Mouse (Mus musculus) midbrain, embryonic 16.5 days (tissue): Measurements from ENCODE around the gene Cyp2c23. TPM values are rescaled to one million over a fixed set of nuclear protein-coding genes. Genes with fewer than 3 reads are reported as not detected.

Experiments
- ATAC-seq: fragments of 200-750 bp; cut with Nextera tagmentation; 2 replicates; pipeline ENCODE4 v1.8.0; 2017; ENCODE audit warnings: moderate TSS enrichment
- H3K27ac ChIP-seq: fragments of 300-500 bp; sonication (generic); 2 replicates; pipeline ENCODE4 v1.5.1; 2014; ENCODE audit warnings: mild to moderate bottlenecking, low read length, mixed read lengths
- H3K27me3 ChIP-seq: fragments of 300-500 bp; sonication (generic); 2 replicates; pipeline ENCODE4 v1.6.1; 2014; ENCODE audit warnings: low read depth, low read length, mixed read lengths; ENCODE audit not compliant: control insufficient read depth, insufficient read depth
- H3K36me3 ChIP-seq: fragments of 300-500 bp; sonication (generic); 2 replicates; pipeline ENCODE4 v1.6.1; 2014; ENCODE audit warnings: mild to moderate bottlenecking, low read length, moderate library complexity, mixed read lengths; ENCODE audit not compliant: control insufficient read depth, insufficient read depth
- H3K4me1 ChIP-seq: fragments of 300-500 bp; sonication (generic); 2 replicates; pipeline ENCODE4 v1.6.1; 2014; ENCODE audit warnings: mild to moderate bottlenecking, low read length, mixed read lengths; ENCODE audit not compliant: control insufficient read depth, insufficient read depth
- H3K4me2 ChIP-seq: fragments of 300-500 bp; sonication (generic); 2 replicates; pipeline ENCODE4 v1.6.1; 2014; ENCODE audit warnings: mild to moderate bottlenecking, low read length, mixed read lengths
- H3K4me3 ChIP-seq: fragments of 300-500 bp; sonication (generic); 2 replicates; pipeline ENCODE4 v1.5.1; 2014; ENCODE audit warnings: low read depth, mild to moderate bottlenecking, low read length, moderate library complexity, mixed read lengths
- H3K9ac ChIP-seq: fragments of 300-500 bp; sonication (generic); 2 replicates; pipeline ENCODE4 v1.6.1; 2014; ENCODE audit warnings: low read depth, low read length, mixed read lengths
- H3K9me3 ChIP-seq: fragments of 300-500 bp; sonication (generic); replicated peaks from 2 replicates; pipeline ENCODE4 v1.6.1; 2014; ENCODE audit warnings: mild to moderate bottlenecking, low read length, mixed read lengths; ENCODE audit not compliant: control insufficient read depth, poor library complexity, severe bottlenecking
- WGBS: fragments of 180-500 bp; shearing (Covaris S2); extraction: QIAGEN DNeasy Blood & Tissue Kit; methylation state at CpG from one replicate; pipeline ENCODE4 v1.1.7; 2014; 5-methylcytosine and 5-hydroxymethylcytosine counted together
- polyA plus RNA-seq: library from polyadenylated mRNA; unstranded; fragments of >200 nt; fragmentation: Nextera tagmentation; extraction: Ambion mirVana; gene quantifications from 2 replicates; pipeline ENCODE4 v1.2.1, GENCODE M21; 2015

Gene Cyp2c23
- polyA plus RNA-seq, 1 experiment from 2014 or later, result not detected

DNA sequence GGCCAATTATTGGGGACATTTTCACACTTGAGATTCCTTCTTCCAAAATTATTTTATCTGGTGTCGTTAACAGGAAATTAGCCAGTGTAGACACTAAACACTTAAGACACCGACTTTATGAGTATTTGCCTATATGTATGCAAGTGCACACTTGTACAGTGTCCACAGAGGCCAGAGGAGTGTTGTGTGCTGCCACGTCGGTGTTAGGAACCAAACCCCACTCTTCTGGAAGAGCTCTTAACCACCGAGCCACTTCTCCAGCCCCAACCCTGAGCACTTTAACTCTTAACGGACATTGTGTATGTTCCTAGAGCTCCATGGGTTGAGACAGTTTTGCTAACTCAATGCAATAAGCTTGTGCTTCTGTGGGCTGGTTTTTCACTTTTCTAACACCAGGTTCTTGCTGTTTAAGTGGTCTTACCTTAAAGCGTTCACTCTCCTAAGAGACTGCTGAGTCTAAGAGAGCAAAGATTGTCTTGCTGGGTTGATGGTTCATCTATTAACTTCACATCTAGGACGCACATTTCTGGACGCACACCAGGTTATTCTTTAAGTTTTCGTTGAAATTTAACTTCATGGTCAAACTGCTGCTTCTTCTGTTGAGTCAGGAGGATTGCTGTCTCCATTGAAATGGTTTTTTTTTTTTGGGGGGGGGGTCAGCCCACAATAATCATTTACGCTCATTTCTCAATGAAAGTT is 3.2 kb upstream of the Cyp2c23 start:
- Histone ChIP-seq H3K9me3 (no peaks in the 10 kb centered on the region), H3K27me3 (no peaks in the 10 kb centered on the region), H3K9ac (no peak overlapping the region), H3K36me3 (peaks cover 8% of the 10 kb centered on the region), H3K4me2 (no peak overlapping the region), H3K4me1 (no peaks in the 10 kb centered on the region), H3K27ac (no peak overlapping the region), H3K4me3 (no peak overlapping the region)
- 95% methylated on average over 11 of the region's 11 CpGs for WGBS
- ATAC-seq, result no peak

DNA sequence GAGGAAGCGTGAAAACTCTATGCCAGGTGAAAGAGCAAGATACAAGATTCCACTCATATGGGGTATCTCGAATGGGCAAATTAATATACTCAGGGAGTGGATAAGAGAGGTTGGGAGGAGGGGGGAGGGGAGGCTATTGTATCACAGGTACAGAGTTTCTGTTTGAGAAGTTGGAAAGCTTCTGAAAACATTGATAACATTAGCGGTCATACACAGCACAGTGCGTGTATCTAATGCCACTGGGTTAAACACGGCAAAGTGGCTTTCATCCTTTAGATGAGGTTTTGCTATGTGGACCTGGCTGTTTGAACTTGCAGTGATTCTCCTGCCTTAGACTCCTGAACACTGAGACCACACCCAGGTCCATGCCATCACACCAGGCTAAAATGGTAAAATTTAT is 1.0 kb upstream of the Cyp2c23 start:
- Histone ChIP-seq H3K4me3 (no peak overlapping the region), H3K27me3 (no peaks in the 10 kb centered on the region), H3K9me3 (no peaks in the 10 kb centered on the region), H3K27ac (no peak overlapping the region), H3K9ac (no peak overlapping the region), H3K4me1 (no peaks in the 10 kb centered on the region), H3K36me3 (no peaks in the 10 kb centered on the region), H3K4me2 (no peak overlapping the region)
- WGBS, result 94% methylated on average over 5 of the region's 5 CpGs
- ATAC-seq, result no peak

DNA sequence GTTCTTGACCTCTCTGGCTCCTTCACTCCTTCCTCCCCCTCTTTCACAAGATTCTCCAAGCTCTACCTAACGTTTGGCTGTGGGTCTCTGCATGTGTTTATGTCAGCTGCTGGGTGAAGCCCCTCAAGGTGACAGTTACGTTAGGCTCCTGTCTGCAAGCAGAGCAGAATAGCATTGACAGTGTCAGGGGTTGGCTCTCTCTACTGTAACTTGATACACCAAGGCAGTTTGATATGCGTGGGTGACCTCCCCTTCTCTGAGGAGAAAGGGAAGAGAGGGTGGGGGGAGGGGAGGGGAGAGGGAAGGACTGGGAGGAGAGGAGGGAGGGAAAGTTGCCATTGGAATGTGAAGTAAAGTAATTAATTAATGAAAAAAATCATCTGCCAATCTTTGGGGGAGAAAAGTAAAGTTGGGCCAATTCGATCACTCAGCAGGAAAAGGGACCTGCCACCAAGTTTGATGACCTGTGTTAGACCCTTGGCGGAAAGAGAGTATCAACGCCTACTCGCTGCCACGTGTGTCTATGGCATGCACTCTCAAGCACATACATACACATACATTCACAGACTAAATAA is 2.0 kb downstream of the Cyp2c23 start:
- ATAC-seq, result no peak
- no peak overlapping the region for H3K4me2 ChIP-seq
- H3K4me1 ChIP-seq, result no peaks in the 10 kb centered on the region
- no peak overlapping the region for H3K4me3 ChIP-seq
- no peak overlapping the region for H3K9ac ChIP-seq
- H3K36me3 ChIP-seq, result no peaks in the 10 kb centered on the region
- H3K27me3 ChIP-seq, result no peaks in the 10 kb centered on the region
- 70% methylated on average over 8 of the region's 8 CpGs for WGBS
- H3K9me3 ChIP-seq, result no peaks in the 10 kb centered on the region
- no peak overlapping the region for H3K27ac ChIP-seq

DNA sequence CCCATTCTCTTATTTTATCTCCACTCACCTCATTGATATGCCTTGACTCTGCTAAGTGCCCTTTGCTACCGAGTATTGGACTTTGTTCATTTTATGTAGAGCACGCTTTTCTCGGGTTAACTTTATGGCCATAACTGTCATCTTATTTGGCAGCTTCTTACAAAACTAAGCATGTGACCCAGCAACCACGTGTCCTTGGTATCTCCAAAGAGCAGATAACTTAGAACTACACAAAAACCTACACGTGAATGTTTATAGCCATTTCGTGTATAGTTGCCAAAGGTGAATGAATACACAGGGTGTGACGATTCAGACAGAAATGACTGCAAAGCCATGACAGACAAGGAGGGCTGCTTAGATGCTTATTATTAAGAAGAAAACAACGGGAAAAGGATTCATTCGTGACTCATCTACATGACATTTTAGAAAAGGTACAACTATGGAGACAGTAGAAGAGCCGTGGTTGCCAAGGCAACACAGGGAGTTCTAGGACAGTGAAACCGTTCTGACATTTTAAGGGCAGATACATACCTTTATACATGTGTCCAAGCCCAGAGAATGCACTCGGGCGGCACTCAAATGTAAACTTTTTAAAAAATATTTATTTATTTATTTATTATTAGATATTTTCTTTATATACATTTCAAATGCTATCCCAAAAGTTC is 4.0 kb downstream of the Cyp2c23 start:
- 85% methylated on average over 13 of the region's 13 CpGs for whole genome bisulfite sequencing
- H3K27ac ChIP-seq, result no peak overlapping the region
- no peaks in the 10 kb centered on the region for H3K9me3 ChIP-seq
- no peaks in the 10 kb centered on the region for H3K36me3 ChIP-seq
- no peak overlapping the region for H3K4me3 ChIP-seq
- H3K27me3 ChIP-seq, result no peaks in the 10 kb centered on the region
- H3K9ac ChIP-seq, result no peak overlapping the region
- H3K4me2 ChIP-seq, result no peak overlapping the region
- H3K4me1 ChIP-seq, result no peaks in the 10 kb centered on the region
- ATAC-seq, result no peak

DNA sequence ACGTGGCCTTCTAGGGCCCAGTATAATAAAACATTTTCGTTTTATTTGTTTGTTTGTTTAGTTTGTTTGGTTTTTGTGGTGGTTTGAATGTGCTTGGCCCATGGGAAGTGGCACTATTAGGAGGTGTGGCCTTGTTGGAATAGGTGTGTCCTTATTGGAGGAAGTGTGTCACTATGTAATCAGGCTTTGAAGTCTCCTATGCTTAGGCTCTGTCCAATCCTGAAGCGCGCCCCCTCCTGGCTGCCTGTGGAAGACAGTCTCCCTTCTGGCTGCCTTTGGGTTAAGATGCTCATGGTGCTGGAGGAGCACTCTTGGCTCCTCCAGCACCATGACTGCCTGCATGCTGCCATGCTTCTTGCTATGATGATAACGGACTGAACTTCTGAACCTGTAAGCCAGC is 5.9 kb downstream of the Cyp2c23 start:
- H3K36me3 ChIP-seq, result no peaks in the 10 kb centered on the region
- no peaks in the 10 kb centered on the region for H3K27me3 ChIP-seq
- ATAC-seq, result no peak
- no peaks in the 10 kb centered on the region for H3K9me3 ChIP-seq
- 71% methylated on average over 5 of the region's 5 CpGs for WGBS
- H3K9ac ChIP-seq, result no peak overlapping the region
- H3K4me1 ChIP-seq, result no peaks in the 10 kb centered on the region
- no peak overlapping the region for H3K4me2 ChIP-seq
- H3K27ac ChIP-seq, result no peak overlapping the region
- no peak overlapping the region for H3K4me3 ChIP-seq

DNA sequence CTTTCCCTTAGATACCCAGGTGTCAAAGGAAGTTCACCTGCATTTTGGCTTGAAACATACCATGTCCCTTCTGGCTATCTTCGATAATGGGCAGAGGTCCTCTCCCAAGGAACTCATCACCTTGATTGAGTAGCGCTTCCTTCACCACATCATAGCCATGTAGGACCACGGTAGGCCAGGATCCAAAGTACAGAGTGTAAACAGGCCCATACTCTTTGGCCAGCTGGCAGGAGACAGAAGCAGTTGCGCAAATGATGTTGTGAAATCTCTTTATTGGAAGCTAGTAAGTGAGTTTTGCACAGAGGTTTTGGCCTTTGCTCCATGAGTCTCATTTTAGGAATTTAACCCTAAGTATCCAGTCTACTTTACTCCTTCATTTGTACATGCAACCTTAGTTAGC is 7.5 kb downstream of the Cyp2c23 start:
- Histone ChIP-seq H3K4me2 (no peak overlapping the region), H3K4me3 (no peak overlapping the region), H3K9me3 (no peaks in the 10 kb centered on the region), H3K4me1 (no peaks in the 10 kb centered on the region), H3K9ac (no peak overlapping the region), H3K27ac (no peak overlapping the region), H3K27me3 (no peaks in the 10 kb centered on the region), H3K36me3 (no peaks in the 10 kb centered on the region)
- ATAC-seq, result no peak
- WGBS, result 91% methylated on average over 4 of the region's 4 CpGs

DNA sequence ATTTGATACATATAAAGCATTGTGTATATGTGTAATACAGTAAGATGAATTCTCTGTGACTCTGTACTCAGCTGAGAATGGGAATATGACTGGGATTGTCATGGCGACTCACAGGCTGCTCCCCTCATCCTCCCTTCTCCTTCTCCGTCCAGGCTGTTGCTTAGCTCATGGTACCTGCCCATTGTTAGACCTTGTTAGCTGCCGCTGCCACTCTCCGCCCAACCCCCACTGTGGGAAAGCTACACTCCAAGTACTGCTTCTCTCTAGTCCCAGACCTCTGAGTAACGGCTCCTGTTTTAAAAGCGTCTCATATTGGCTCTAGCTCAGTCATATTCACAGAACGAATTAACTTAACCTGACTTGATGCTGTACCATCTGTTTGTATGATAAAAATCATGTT is 9.3 kb downstream of the Cyp2c23 start:
- Histone ChIP-seq H3K4me3 (no peak overlapping the region), H3K9me3 (no peaks in the 10 kb centered on the region), H3K27me3 (no peaks in the 10 kb centered on the region), H3K36me3 (no peaks in the 10 kb centered on the region), H3K4me2 (no peak overlapping the region), H3K9ac (no peak overlapping the region), H3K4me1 (no peaks in the 10 kb centered on the region), H3K27ac (no peak overlapping the region)
- no peak for ATAC-seq
- 64% methylated on average over 7 of the region's 7 CpGs for WGBS

DNA sequence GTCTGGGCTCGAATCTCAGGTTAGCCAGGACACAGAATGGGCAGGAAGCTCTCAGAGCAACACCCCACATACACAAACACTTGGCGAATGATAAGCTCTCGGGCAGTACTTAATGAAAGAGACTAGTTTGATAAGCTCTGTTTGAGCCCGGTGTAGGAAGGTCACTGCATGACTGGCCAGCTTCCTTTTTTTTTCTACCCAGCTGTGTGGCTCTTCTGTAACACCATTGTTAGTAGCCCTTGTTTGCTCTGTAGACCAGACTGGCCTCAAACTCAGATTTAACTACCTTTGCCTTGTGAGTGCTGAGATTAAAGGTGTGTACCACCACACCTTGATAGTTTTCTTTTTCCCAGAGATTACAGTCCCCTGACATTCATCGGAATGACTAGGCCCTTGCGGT is 15.1 kb downstream of the Cyp2c23 start:
- no peaks in the 10 kb centered on the region for H3K9me3 ChIP-seq
- 81% methylated on average over 6 of the region's 6 CpGs for WGBS
- H3K4me1 ChIP-seq, result no peaks in the 10 kb centered on the region
- no peak overlapping the region for H3K4me3 ChIP-seq
- H3K4me2 ChIP-seq, result no peak overlapping the region
- H3K9ac ChIP-seq, result no peak overlapping the region
- no peak overlapping the region for H3K27ac ChIP-seq
- H3K36me3 ChIP-seq, result no peaks in the 10 kb centered on the region
- ATAC-seq, result no peak
- no peaks in the 10 kb centered on the region for H3K27me3 ChIP-seq

DNA sequence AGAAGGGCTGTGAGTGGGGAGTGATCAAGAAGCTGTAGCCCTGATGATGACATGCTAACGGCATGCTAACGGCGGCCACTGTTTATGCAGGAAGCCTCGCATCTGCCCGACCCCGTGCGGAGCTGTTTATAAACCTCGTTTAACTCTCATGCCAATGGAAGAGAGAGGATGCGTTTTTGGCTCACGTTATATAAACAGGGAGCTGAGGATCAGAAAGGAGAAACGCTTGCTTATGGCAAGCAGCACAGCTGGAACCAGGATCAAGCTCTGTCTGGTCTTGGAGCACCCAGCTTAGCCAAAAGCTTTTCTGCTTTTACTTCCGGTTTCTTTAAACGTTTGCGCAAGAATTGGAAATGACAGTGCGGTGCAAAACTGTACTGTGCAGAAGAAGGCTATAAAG is 20.2 kb downstream of the Cyp2c23 start:
- Histone ChIP-seq H3K27ac (no peak overlapping the region), H3K27me3 (no peaks in the 10 kb centered on the region), H3K4me2 (no peak overlapping the region), H3K4me1 (no peaks in the 10 kb centered on the region), H3K9ac (no peak overlapping the region), H3K36me3 (no peaks in the 10 kb centered on the region), H3K9me3 (no peaks in the 10 kb centered on the region), H3K4me3 (no peak overlapping the region)
- 77% methylated on average over 15 of the region's 15 CpGs for WGBS
- ATAC-seq, result no peak
